Mouse (Mus musculus) lung, postnatal 0 days (tissue): ENCODE data around the gene Fbxw10. TPM values are rescaled to one million over a fixed set of nuclear protein-coding genes. Genes with fewer than 3 reads are reported as not detected.

Experiments used
- ATAC-seq: fragments of 200-750 bp; cut with Nextera tagmentation; 2 replicates; pipeline ENCODE4 v1.8.0; 2017; ENCODE audit warnings: moderate library complexity
- DNase-seq: peaks from one replicate; pipeline ENCODE4 v3.0.0-alpha.2; 2016; ENCODE audit warnings: low spot score
- H3K27ac ChIP-seq: fragments of 300-500 bp; sonication (generic); 2 replicates; pipeline ENCODE4 v1.5.1; 2014; ENCODE audit warnings: antibody characterized with exemption, mild to moderate bottlenecking, low read length, mixed read lengths
- H3K27me3 ChIP-seq: fragments of 300-500 bp; sonication (generic); replicated peaks from 2 replicates; pipeline ENCODE4 v1.6.1; 2014; ENCODE audit warnings: low read length, mixed read lengths; ENCODE audit not compliant: insufficient read depth
- H3K36me3 ChIP-seq: fragments of 300-500 bp; sonication (generic); 2 replicates; pipeline ENCODE4 v1.6.1; 2014; ENCODE audit warnings: low read length, mixed read lengths; ENCODE audit not compliant: insufficient read depth
- H3K4me1 ChIP-seq: fragments of 300-500 bp; sonication (generic); 2 replicates; pipeline ENCODE4 v1.6.1; 2014; ENCODE audit warnings: antibody characterized with exemption, low read depth, low read length, mixed read lengths; ENCODE audit not compliant: insufficient read depth
- H3K4me2 ChIP-seq: fragments of 300-500 bp; sonication (generic); replicated peaks from 2 replicates; pipeline ENCODE4 v1.6.1; 2014; ENCODE audit warnings: low read depth, mild to moderate bottlenecking, low read length, moderate library complexity, mixed read lengths
- H3K4me3 ChIP-seq: fragments of 300-500 bp; sonication (generic); 2 replicates; pipeline ENCODE4 v1.5.1; 2014; ENCODE audit warnings: low read depth, low read length
- H3K9ac ChIP-seq: fragments of 300-500 bp; sonication (generic); replicated peaks from 2 replicates; pipeline ENCODE4 v1.6.1; 2014; ENCODE audit warnings: low read depth, mild to moderate bottlenecking
- H3K9me3 ChIP-seq: fragments of 300-500 bp; sonication (generic); 2 replicates; pipeline ENCODE4 v1.6.1; 2016; ENCODE audit warnings: low read length, mixed read lengths
- CTCF ChIP-seq: IDR thresholded peaks from 2 replicates; pipeline ENCODE4 v1.5.1; 2016; ENCODE audit warnings: antibody characterized with exemption, mild to moderate bottlenecking
- EP300 ChIP-seq: IDR thresholded peaks from 2 replicates; pipeline ENCODE4 v1.6.1; 2016; ENCODE audit warnings: antibody characterized with exemption, mild to moderate bottlenecking, control low read depth
- WGBS: fragments of 180-500 bp; shearing (Covaris S2); extraction: QIAGEN DNeasy Blood & Tissue Kit; methylation state at CpG from one replicate; pipeline ENCODE4 v1.1.7; 2014; 5-methylcytosine and 5-hydroxymethylcytosine counted together
- polyA plus RNA-seq: library from polyadenylated mRNA; unstranded; fragments of >200 nt; fragmentation: Nextera tagmentation; extraction: Ambion mirVana; gene quantifications from 2 replicates; pipeline ENCODE4 v1.2.1, GENCODE M21; 2015

Fbxw10 gene
- polyA plus RNA-seq, 1 experiment from 2014 or later, result 0.27 TPM

GRCm38 (mm10) chr11:62820661-62821437 is 26.0 kb upstream of the Fbxw10 start:
- no peaks in the 10 kb centered on the region for H3K27me3 ChIP-seq
- peak; percentile 25 for ATAC-seq
- H3K4me3 ChIP-seq, result peak overlapping the region; percentile 56
- no peaks in the 10 kb centered on the region for H3K36me3 ChIP-seq
- H3K9ac ChIP-seq, result peak overlapping the region; percentile 78
- WGBS, result 5% methylated on average over 16 of the region's 16 CpGs
- H3K4me2 ChIP-seq, result peak overlapping the region; percentile 63
- H3K4me1 ChIP-seq, result peaks cover 3% of the 10 kb centered on the region; the same call in 1 of the 2 replicates
- TF ChIP-seq CTCF (no peak), EP300 (no peak)
- H3K9me3 ChIP-seq, result no peaks in the 10 kb centered on the region
- peak; percentile 66 for DNase-seq
- peak overlapping the region; percentile 91 for H3K27ac ChIP-seq

GRCm38 (mm10) chr11:62821893-62822292 is 25.0 kb upstream of the Fbxw10 start:
- TF ChIP-seq EP300 (peak; percentile 93), CTCF (no peak)
- Histone ChIP-seq H3K9ac (0 out of 2 replicates have a peak overlapping the region, but pooled peaks have one; percentile 27), H3K36me3 (no peaks in the 10 kb centered on the region), H3K4me1 (peaks cover 3% of the 10 kb centered on the region; the same call in 1 of the 2 replicates), H3K27ac (peak overlapping the region; percentile 91), H3K27me3 (no peaks in the 10 kb centered on the region), H3K4me2 (peak overlapping the region; percentile 63), H3K4me3 (peak overlapping the region; percentile 56), H3K9me3 (no peaks in the 10 kb centered on the region)
- 31% methylated on average over 5 of the region's 5 CpGs for WGBS
- ATAC-seq (peak; percentile 40), DNase-seq (peak; percentile 82)

- H3K27ac ChIP-seq, result peak overlapping the region; percentile 39; the same call in 1 of the 2 replicates
- H3K9ac ChIP-seq, result no peak overlapping the region
- H3K4me1 ChIP-seq, result peaks cover 3% of the 10 kb centered on the region; the same call in 1 of the 2 replicates
- H3K4me3 ChIP-seq, result no peak overlapping the region
- TF ChIP-seq EP300 (no peak), CTCF (no peak)
- no peaks in the 10 kb centered on the region for H3K9me3 ChIP-seq
- ATAC-seq, result no peak
- H3K36me3 ChIP-seq, result no peaks in the 10 kb centered on the region
- WGBS, result 44% methylated on average over 7 of the region's 7 CpGs
- H3K27me3 ChIP-seq, result no peaks in the 10 kb centered on the region
- DNase-seq, result no peak
- H3K4me2 ChIP-seq, result peak overlapping the region; percentile 44
These were observed 22.7 kb upstream of the Fbxw10 start for GRCm38 (mm10) chr11:62824211-62824610.

- Histone ChIP-seq H3K4me1 (peaks cover 3% of the 10 kb centered on the region; the same call in 1 of the 2 replicates), H3K36me3 (no peaks in the 10 kb centered on the region), H3K4me3 (no peak overlapping the region), H3K9me3 (no peaks in the 10 kb centered on the region), H3K27me3 (no peaks in the 10 kb centered on the region), H3K27ac (peak overlapping the region; percentile 68), H3K9ac (no peak overlapping the region), H3K4me2 (peak overlapping the region; percentile 44)
- TF ChIP-seq EP300, result peak; percentile 59
- TF ChIP-seq CTCF, result no peak
- ATAC-seq (peak; percentile 70), DNase-seq (peak; percentile 70)
- 62% methylated on average over 9 of the region's 9 CpGs for WGBS
These were observed 21.4 kb upstream of the Fbxw10 start for GRCm38 (mm10) chr11:62825222-62826105.

- peaks cover 3% of the 10 kb centered on the region; the same call in 1 of the 2 replicates for H3K4me1 ChIP-seq
- H3K4me3 ChIP-seq, result no peak overlapping the region
- ATAC-seq (0 out of 2 replicates have a peak, but pooled peaks have one; percentile 0), DNase-seq (peak; percentile 47)
- H3K27me3 ChIP-seq, result no peaks in the 10 kb centered on the region
- peak overlapping the region; percentile 44 for H3K4me2 ChIP-seq
- H3K36me3 ChIP-seq, result no peaks in the 10 kb centered on the region
- no peak for TF ChIP-seq CTCF
- no peak for TF ChIP-seq EP300
- WGBS, result 37% methylated on average over 6 of the region's 6 CpGs
- H3K9ac ChIP-seq, result no peak overlapping the region
- H3K27ac ChIP-seq, result peak overlapping the region; percentile 68
- no peaks in the 10 kb centered on the region for H3K9me3 ChIP-seq
These were observed 20.6 kb upstream of the Fbxw10 start for GRCm38 (mm10) chr11:62826106-62826733.
